ENCODE assay signal across 8 mouse cellular contexts in genomic region chr14:118473831-118474193, GRCm38 (mm10).
DNase-seq lines count a peak whose midpoint lies in the region; ATAC-seq and TF ChIP-seq lines count a peak whose summit lies in the region.

No protein-coding gene starts in this region.

- H3K4me2 ChIP-seq in kidney, postnatal 0 days (ENCODE audit: low read length), result peak overlapping the region; percentile 95
- H3K4me2 ChIP-seq in heart, embryonic 16.5 days (ENCODE audit: low read depth, low read length), result peak overlapping the region; percentile 87
- H3K4me2 ChIP-seq in midbrain, embryonic 15.5 days, result peak overlapping the region; percentile 100

- DNase-seq in kidney, postnatal 0 days (ENCODE audit: low spot score), result peak; percentile 53
- DNase-seq in kidney, adult 2 months, result no peak
- DNase-seq in embryo, embryonic 11 days, result peak; percentile 89
- DNase-seq in left cerebral cortex, postnatal 36 days (ENCODE audit: low spot score in 2 of 2), result peak; percentile 17 to 21
- DNase-seq in testis, postnatal 10 days (ENCODE audit: low spot score), result peak; percentile 50
- DNase-seq in cerebellum, adult 8-10 months, result no peak

- no peak for TF ChIP-seq CTCF in kidney, postnatal 0 days (IDR thresholded peaks at IDR 0.05; ENCODE audit: low read depth)
- TF ChIP-seq CTCF in kidney, adult 2 months (conservative IDR thresholded peaks at IDR 0.05; ENCODE audit: insufficient read depth, insufficient read length, low read depth, low read length), result no peak

- H3K4me1 ChIP-seq in kidney, postnatal 0 days (replicated peaks; ENCODE audit: insufficient read depth, low read length), result no peaks in the 10 kb centered on the region
- H3K4me1 ChIP-seq in kidney, adult 2 months (ENCODE audit: control insufficient read depth, insufficient read depth, low read length), result no peaks in the 10 kb centered on the region
- H3K4me1 ChIP-seq in heart, embryonic 16.5 days (ENCODE audit: control insufficient read depth, insufficient read depth, low read length), result 0 out of 2 replicates have a peak, but pooled peaks cover 2% of the 10 kb centered on the region
- peaks cover 18% of the 10 kb centered on the region for H3K4me1 ChIP-seq in midbrain, embryonic 15.5 days

- 0% methylated on average over 37 of the region's 37 CpGs for WGBS in kidney, postnatal 0 days
- WGBS in kidney, adult 2 months, result under 1% methylated on average over 37 of the region's 37 CpGs
- under 1% methylated on average over 37 of the region's 37 CpGs for WGBS in heart, embryonic 16.5 days
- WGBS in midbrain, embryonic 15.5 days, result under 1% methylated on average over 37 of the region's 37 CpGs

- peaks cover 4% of the 10 kb centered on the region; the same call in 1 of the 2 replicates for H3K27me3 ChIP-seq in kidney, postnatal 0 days (ENCODE audit: insufficient read depth, low read length)
- no peaks in the 10 kb centered on the region; the same call in 1 of the 2 replicates for H3K27me3 ChIP-seq in kidney, adult 2 months (replicated peaks; ENCODE audit: control insufficient read depth, insufficient read depth, low read length)
- peaks cover 28% of the 10 kb centered on the region for H3K27me3 ChIP-seq in heart, embryonic 16.5 days (ENCODE audit: control insufficient read depth, insufficient read depth, low read length)
- peaks cover 11% of the 10 kb centered on the region for H3K27me3 ChIP-seq in midbrain, embryonic 15.5 days (replicated peaks)

- H3K9me3 ChIP-seq in kidney, postnatal 0 days (replicated peaks; ENCODE audit: low read length), result no peaks in the 10 kb centered on the region
- peaks cover 4% of the 10 kb centered on the region; the same call in 1 of the 2 replicates for H3K9me3 ChIP-seq in heart, embryonic 16.5 days (replicated peaks; ENCODE audit: control insufficient read depth, low read length)
- H3K9me3 ChIP-seq in midbrain, embryonic 15.5 days, result no peaks in the 10 kb centered on the region

- H3K9ac ChIP-seq in kidney, postnatal 0 days (ENCODE audit: low read depth, low read length), result peak overlapping the region; percentile 40
- H3K9ac ChIP-seq in heart, embryonic 16.5 days (ENCODE audit: low read length), result peak overlapping the region; percentile 33; the same call in 1 of the 2 replicates
- peak overlapping the region; percentile 52 for H3K9ac ChIP-seq in midbrain, embryonic 15.5 days

- ATAC-seq in kidney, postnatal 0 days (replicated peaks; ENCODE audit: low FRiP score, low read depth), result 0 out of 2 replicates have a peak, but pooled peaks have one; percentile 13
- ATAC-seq in heart, embryonic 16.5 days (replicated peaks; ENCODE audit: extremely low read depth, insufficient read depth, low FRiP score), result peak; percentile 65; the same call in 1 of the 2 replicates
- peak; percentile 74 for ATAC-seq in midbrain, embryonic 15.5 days (replicated peaks)

- H3K4me3 ChIP-seq in kidney, postnatal 0 days (replicated peaks; ENCODE audit: low read depth, low read length), result peak overlapping the region; percentile 47
- H3K4me3 ChIP-seq in kidney, adult 2 months (ENCODE audit: insufficient read depth, low read depth, low read length), result no peak overlapping the region
- H3K4me3 ChIP-seq in heart, embryonic 16.5 days (ENCODE audit: low read length), result peak overlapping the region; percentile 55
- H3K4me3 ChIP-seq in midbrain, embryonic 15.5 days, result peak overlapping the region; percentile 64

- H3K27ac ChIP-seq in kidney, postnatal 0 days, result no peak overlapping the region
- no peak overlapping the region for H3K27ac ChIP-seq in kidney, adult 2 months (ENCODE audit: insufficient read depth, low read depth, low read length)
- no peak overlapping the region for H3K27ac ChIP-seq in heart, embryonic 16.5 days (ENCODE audit: low read length)
- 0 out of 2 replicates have a peak overlapping the region, but pooled peaks have one; percentile 0 for H3K27ac ChIP-seq in midbrain, embryonic 15.5 days

- intact Hi-C loops in left cerebral cortex, postnatal 36 days (cut with DNase I), result no loop called here

- TF ChIP-seq POLR2A in kidney, adult 2 months (IDR thresholded peaks at IDR 0.05; ENCODE audit: low read depth, low read length), result no peak

- no peaks in the 10 kb centered on the region for H3K36me3 ChIP-seq in kidney, postnatal 0 days (ENCODE audit: insufficient read depth, low read length)
- H3K36me3 ChIP-seq in kidney, adult 2 months (ENCODE audit: control insufficient read depth, insufficient read depth, low read length), result no peaks in the 10 kb centered on the region
- H3K36me3 ChIP-seq in heart, embryonic 16.5 days (ENCODE audit: control insufficient read depth, insufficient read depth), result no peaks in the 10 kb centered on the region
- H3K36me3 ChIP-seq in midbrain, embryonic 15.5 days (replicated peaks), result no peaks in the 10 kb centered on the region

Comparison
In these comparisons a context has a peak if more than half of its experiments do, and no peak if none do; other contexts are left out.
1. DNase-seq: peak in kidney, postnatal 0 days (single experiment), embryo, embryonic 11 days (single experiment), left cerebral cortex, postnatal 36 days (2 of 2) and testis, postnatal 10 days (single experiment); none in kidney, adult 2 months (single experiment) and cerebellum, adult 8-10 months (single experiment).
2. ATAC-seq: peak in every context shown above with its lines; median percentile 74 in midbrain, embryonic 15.5 days; 65 in heart, embryonic 16.5 days; 13 in kidney, postnatal 0 days.
3. Peak in every context shown above with its lines, with median percentiles within 50 percentile points of each other: H3K4me2 ChIP-seq and H3K9ac ChIP-seq.